Mouse (Mus musculus) left cerebral cortex, postnatal 10 days (tissue): ENCODE measurements at regions not wholly inside any gene's neighbourhood (a gene's known extent, or its start where the extent isn't known, plus 50 kb on each side); places are given as distances from the start of the nearest gene placed in this dataset.

Experiments
- DNase-seq, 2 experiments: peaks; one replicate each; pipeline ENCODE4 v3.0.0; 2021 to 2022; ENCODE audit warnings: low spot score in 2 of 2, mixed read lengths in 1 of 2; ENCODE audit errors: extremely low spot score in 1 of 2
- intact Hi-C: fragments of 180-260 bp; cut with DNase I; formaldehyde crosslinking; loops from one replicate; pipeline ENCODE4 v1.15.1; 2025

DNA sequence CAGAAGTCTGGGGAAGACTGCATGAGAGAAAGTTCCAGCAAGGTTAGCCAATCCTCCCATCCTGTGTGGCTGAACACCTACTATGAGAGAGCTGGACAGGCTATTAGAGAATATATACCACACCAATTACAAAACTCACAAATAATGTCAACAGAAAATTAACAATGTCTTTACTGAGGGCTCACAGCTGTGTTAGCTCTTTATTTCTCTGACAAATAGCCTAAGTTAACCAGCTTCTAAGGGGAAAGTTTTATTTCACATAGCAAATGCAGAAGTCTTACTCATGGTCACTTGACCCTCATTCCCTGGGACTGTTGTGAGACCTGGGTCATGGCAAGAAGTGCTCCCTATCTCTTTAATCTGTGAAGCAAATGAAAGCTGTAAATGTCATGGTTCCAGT, 261.0 kb upstream of the Mctp2 start:
- intact Hi-C loops = no loop called here
- DNase-seq = no peak

DNA sequence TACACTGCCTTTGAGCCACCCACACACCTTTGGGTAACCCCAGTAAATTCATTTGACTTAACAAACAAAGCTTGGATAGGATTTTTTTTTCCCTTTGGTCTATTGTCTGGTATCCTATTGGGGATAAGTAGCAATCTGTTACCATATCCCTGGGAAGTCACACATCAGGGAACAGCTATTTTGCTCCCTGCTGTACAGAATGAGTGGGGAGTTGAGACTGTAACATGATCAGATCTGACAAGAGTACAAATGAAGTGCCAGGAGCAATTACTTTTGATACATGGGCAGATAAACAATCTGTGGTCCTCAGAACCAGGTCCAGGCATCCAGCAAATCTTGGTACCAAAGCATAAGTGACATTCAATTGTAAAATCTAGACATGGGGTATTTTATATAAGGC, 262.8 kb upstream of the Mctp2 start:
- intact Hi-C loops = no loop called here

DNA sequence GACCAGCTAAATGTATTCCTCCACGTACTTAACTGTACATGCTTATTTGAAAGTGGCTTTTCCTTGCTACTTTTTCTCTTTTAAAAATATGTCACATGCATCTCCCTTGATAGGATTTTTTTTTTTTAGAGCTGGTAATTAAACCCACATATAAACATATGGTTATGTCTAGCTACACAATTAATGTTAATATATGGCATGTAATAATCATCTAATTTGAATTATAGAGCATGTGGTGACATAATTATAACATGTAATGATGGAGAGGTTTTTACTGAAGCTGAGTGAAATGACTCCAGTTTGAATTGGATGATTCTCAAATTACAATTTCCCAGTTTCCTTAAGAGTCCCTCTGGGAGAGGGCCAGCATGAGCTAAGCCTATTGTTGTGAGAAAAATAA, 267.9 kb upstream of the Mctp2 start:
- no peak for DNase-seq
- intact Hi-C loops = no loop called here

More for the DNA sequence above, 262.8 kb upstream of the Mctp2 start:
- DNase-seq = no peak

DNA sequence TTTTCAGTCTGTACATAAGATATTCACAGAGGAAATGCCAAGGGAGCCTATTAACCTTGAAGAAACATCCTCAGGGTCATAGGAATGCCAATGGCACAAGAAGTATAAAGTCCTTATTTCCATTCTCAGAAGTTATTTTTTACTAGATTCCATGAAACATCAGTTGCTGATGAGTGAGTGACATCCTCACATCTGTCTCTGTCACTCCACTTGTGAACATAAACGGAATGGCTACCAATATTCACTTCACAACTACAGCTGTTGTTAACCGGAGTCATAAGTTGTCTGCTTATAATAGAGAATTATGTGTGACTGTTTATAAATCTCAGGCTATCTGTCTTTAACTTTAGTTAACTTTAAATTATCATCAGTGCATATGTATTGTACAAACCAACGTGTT, 278.0 kb upstream of the Mctp2 start:
- intact Hi-C loops = no loop called here
- DNase-seq = no peak

DNA sequence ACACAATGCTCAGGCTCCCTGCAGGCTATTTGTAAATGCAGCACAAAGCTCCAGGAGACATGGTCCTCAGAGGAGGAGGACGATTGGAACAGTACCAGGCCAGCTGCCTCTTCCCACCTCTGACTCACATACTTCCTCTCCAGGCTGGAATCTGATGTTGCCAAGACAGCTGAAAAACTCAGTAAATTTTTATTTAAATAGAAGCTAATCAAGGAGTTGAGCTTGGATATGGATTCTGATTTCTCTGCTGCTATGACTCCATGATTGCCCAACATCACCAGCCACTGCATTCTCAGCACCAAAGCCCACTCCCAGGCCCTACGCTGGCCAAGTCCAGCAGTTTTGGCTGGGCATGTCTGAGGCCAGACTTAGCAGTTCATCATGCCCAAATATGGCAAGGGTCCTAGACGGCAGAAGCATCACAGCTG, 282.8 kb upstream of the Mctp2 start:
- intact Hi-C loops = no loop called here
- peak in 1 of 2 experiments; percentile 22 for DNase-seq

DNA sequence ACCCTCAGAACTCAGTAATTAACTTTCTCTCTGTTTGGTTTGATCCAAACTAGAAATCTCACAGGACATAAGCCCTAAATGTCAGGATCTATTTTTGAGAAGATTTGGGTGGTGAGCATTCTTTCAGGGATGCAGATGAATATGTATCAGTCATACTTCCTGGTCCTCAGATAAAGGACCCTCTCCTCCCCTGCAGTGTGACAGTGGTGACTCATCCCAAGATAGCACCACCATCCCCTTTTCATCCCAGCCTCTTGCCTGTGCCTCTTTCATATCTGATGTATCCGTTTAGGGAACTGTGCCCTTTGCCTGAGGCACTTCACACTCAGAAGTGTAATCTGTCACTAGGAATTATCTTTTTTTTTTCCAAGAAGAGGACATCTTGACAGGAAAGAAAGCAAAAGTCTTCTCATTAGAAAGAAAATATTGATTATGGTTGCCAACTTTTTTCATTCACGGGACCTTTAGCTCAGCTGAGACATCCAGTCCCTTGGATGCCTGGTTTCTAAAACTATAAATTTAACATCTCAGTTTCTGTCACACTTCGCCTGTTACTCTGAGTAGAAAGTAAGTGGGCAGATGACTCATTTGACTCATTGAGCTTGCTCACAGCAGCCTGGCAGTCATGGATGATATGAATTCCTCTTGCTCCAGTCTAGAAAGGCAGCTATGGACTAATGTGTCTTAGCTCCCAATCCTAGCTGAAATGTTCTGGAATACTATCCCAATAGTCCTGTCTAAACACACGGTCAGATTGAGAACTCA, 284.1 kb upstream of the Mctp2 start:
- DNase-seq = no peak
- intact Hi-C loops = no loop called here

DNA sequence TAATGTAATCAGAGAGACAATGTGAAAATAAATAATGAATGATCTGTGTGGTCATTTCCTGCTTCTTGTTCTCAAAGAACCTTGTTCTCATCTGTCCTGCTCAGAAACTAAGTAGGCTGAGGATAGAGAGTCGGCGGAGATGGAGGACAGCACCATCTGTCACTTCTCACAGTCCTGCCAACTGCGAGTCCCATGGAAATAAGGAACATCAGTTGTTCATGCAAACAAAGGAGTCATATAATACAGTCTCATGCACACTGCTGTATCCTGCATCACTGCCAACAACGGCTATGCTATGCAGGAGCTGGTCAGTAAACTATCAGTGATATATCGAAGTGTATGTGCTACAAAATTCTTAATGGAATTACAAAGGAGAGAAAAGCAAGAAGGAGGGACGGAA, 285.7 kb upstream of the Mctp2 start:
- intact Hi-C loops = no loop called here
- no peak for DNase-seq

DNA sequence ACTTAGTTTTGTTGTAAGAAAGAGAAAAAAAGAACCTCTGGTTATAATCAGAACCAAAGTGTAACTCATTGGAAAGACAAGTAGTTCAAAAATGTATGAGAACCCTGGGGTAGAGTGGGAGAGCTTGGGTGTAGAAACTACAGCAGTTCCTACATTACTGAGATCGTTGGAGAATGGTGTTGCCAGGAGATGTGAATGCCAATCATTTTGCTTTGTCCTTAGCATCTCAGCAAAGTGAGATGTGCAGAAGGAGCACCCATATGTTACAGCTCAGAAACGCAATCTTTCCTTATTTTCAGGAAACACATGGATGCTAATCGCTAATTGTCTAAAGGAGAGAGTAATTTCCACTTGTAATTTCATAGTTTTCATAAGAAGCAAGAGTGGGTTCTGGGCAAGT, 286.2 kb upstream of the Mctp2 start:
- peak in 1 of 2 experiments; percentile 36 for DNase-seq
- intact Hi-C loops = no loop called here

DNA sequence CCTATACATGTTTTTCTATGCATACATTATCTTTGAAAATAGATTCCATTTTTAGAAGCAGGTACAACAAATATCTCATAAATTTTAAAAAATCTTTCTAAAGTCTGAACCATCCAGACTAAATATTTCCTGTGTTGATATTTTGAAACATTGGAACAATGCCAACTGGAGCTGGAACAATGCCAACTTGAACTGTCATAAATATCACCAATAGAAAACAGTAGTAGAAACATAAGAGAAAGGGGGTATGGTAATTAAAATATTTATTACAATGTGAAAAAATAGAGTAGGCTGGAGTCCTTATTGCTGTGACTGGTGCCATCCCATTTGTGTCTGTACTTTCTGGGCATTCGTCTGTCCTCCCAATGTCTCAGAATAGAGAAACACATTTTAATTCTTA, 286.9 kb upstream of the Mctp2 start:
- intact Hi-C loops = no loop called here
- peak in 1 of 2 experiments; percentile 23 for DNase-seq

DNA sequence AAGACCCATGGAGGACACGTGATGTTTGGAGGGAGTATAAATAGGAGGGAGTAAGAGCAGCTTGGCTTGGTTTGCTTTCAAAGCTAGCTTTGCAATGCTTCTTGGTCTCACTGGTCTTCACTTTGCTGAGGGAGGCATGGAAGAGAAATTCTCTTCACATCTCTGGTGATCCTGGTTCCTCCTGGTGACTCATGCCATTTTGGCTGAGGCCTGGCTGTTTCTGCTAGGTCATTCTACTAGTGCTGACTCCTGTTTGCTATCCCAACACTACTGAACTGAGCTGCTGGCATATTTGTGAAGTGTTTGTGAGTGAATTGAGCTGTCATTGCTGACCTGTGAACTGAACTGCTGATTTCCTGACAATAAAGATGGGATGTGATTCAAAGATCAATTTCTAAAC, 288.3 kb upstream of the Mctp2 start:
- no peak for DNase-seq
- intact Hi-C loops = no loop called here

DNA sequence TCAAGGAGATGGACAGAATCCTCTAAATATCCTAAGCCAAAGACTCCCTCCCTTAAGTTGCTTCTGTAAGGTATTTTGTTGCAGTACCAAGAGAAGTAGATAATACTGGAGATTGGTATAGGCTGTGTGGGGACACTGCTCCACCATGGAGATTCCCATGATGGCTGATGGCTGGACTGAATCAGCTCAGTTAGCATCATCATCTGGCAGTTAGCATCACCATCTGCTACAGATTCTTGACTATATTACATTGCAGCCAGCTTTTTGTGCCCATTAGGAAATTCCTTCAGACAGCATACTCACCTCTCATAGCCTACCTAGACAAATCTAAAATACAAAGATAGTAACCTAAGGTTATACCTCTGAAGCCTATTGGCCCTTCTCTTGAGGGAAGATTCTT, 290.6 kb upstream of the Mctp2 start:
- no peak for DNase-seq
- intact Hi-C loops = no loop called here

DNA sequence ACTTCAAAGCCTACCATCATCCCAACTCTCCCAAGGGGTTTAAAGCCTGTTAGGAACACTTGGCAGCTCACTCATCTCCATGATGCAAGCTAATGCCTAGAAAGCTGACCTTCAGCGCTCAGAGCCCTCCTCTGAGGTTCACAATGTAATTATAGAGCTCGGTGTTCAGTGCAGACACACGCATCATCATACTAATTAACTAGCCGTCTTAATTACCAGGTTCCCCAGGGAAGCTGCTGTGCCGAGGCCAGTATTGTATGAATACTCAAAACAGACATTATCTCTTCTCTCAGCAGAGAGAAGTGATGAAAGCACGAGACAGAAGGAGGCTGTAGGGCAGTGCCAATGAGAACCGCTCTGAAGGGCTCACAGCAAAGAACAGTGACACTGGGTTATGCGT, 295.5 kb upstream of the Mctp2 start:
- intact Hi-C loops = no loop called here
- no peak for DNase-seq

DNA sequence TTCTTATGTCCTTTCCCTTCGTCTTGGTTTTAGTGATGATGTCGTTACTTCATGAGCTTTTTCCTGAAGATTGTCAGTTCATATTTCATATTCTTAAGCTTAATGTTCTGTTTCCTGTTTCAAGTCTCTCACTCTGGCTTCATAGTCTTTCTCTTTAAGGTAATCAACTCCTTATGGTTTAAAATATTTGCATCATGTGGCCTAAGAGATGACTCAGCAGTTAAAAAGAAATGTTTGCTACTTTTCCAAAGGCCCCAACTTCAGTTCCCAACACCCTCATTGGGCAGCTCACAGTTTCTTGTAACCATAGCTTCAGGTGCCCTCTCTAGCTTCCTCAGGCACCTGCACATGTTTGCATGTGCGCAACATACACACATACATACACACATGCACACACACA, 303.4 kb upstream of the Mctp2 start:
- no peak for DNase-seq
- intact Hi-C loops = no loop called here

DNA sequence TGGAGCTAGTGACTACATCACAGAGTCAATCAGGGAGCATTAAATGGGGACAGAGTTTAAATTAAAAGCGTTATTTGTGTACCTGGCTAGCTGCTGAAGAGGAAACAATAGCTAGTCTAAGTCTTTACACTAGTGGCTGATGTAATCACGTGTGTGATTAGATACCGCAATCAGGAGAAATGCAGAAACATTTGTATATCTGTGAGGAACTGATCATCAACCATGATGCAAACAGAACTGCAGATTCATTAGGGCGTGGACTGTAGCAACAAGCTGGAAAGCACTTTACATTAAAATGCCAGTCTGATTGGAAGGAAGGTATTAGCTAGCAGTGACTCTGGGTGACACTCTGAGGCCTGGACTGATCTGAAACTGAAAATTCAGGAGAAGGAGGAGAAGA, 308.8 kb upstream of the Mctp2 start:
- intact Hi-C loops = no loop called here
- DNase-seq = no peak

DNA sequence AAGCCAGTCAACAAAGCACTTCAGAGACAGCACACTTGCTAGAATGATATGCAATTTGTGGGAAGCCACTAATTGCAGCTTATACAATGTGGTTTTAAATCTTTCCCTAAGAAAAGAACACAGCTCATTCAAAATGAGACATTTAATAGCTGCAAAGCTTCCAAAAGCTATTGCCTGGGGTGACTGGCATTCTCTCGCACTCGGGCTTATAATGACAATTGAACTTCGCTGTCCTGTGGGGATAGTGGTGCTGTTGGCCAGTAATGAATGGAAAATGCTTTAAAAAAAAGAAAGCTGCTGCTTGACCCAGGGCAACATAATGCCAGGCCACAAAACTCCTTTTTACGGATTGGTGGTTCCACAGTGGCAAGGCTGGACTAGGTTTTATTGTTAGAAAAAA, 321.0 kb upstream of the Mctp2 start:
- no peak for DNase-seq

DNA sequence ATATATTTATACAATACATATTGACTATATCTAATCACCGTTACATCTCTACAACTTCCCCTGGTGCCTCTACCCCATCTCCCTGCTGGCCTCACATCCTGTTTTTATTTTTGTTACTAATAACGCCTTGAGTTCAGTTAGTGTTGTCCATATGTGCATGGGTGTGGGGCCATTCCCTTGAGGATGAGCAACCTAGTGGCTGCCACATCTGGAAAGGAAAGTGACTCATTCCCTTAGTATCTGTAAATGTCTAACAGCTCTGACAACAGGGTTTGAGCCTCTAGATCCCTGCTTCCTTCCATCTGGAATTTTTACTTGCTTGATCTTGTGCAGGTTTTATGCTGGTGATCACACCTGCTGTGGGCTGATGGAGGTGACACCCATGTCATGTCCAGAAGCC, 333.2 kb upstream of the Mctp2 start:
- intact Hi-C loops = no loop called here
- no peak for DNase-seq

More for the DNA sequence above, 321.0 kb upstream of the Mctp2 start:
- intact Hi-C loops = no loop called here

DNA sequence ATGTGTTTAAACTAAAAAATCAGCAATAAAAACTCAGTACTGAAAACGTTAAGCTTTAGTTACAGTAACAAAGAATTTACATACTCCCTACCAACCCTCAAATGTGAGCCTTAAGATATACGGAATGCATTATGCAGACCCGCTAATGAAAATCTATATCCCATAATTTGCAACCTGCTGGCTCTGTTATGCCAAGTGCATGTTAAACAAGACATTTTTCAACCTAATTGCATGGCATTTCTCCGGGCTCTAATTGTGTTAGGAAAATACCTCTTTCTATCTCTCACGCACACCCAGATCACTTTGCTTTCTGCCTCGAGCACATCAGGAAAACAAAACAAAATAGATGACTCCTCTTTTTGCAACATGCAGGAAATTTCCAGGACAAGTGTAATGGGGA, 368.6 kb upstream of the Mctp2 start:
- intact Hi-C loops = no loop called here

DNA sequence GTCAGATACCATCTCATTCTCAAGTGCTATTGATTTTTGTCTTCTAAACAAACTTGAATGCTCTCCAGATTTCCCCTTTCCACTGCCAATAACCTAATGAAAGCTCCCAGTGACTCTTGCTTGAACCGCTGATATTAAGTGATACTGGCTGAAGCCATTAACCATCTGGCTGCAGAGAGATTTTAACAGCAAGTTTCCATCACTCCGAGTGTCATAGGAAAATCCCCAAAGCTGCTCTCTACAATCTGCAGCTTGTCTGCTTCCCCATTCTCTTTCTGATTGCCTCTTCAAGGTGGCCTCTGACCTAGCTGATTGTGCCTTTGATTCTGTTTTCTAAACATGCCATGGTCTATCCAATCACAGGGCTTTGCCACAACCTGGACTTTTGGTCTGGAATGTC, 379.4 kb upstream of the Mctp2 start:
- DNase-seq = no peak
- intact Hi-C loops = no loop called here

More for the DNA sequence above, 368.6 kb upstream of the Mctp2 start:
- no peak for DNase-seq

DNA sequence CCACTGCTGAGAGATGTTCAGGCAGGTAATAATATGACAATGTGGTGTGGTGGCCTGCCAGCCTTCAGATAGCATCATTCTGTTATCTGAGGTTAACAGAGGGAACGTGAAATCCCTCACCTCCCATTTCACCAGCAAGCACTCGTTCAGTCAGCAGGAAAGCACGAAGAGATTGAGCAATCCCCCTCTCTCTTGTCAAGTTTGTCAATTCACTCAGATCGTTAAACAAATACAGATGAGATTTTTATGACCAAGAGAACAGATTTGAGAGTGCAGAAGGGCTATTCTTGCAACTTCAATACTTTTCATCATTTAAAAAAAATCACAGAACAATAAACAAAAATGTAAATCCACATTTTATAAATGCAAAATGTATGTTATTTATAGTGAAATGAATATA, 380.9 kb upstream of the Mctp2 start:
- DNase-seq = no peak
- intact Hi-C loops = no loop called here

DNA sequence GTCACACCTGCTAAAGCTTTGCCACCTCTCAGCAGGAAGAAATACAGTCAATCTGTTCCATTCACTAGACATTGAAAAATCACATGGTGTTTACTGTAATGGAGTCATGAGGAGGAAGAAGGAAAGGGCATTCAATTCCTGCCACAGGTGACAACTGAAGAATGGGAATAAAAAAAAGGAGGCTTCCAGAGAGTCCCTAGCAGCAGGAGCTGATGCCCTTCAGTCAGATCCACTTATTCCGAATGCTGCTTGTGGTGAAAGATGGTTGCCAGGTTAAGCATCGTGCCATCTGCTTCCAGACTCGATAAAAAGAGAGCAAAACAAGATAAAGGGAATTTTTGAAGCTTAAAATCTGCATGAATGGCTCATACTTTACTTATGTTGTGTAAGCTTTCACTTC, 385.0 kb upstream of the Mctp2 start:
- intact Hi-C loops = no loop called here
- DNase-seq = no peak

DNA sequence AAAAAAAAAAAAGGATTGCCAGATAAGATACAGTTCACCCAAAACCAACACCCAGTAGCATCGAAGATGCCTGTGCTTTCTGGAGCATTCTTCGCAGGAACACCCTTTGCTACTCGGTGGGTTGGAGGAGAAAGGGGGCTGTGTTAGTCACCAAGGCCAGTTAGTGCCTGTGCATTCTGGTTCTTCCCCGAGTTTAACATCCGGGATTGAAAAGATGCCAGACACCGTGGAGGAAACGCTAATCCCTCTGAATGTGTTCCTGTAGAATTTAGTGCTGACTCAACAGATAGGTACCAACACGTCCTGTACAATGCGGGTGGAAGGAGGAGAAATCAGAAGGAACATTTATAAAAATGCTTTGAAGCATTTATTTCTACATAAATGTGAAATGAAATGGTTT, 385.5 kb upstream of the Mctp2 start:
- intact Hi-C loops = no loop called here
- no peak for DNase-seq
